Mouse (Mus musculus): ENCODE measurements around the gene Myl6. TPM values are rescaled to one million over a fixed set of nuclear protein-coding genes. Genes with fewer than 3 reads are reported as not detected.

Myl6 gene
- total RNA-seq, 4 experiments from 2014 or later = 202 to 251 (median 236) TPM

Small RNA genes within 50 kb of the gene (microRNA-seq; reads per million reads assigned to microRNA genes)
- gene Mir6916 = not detected
- not detected for gene Mir8105

Other genes starting within 250 kb of the Myl6 start
- gene Apon, start 240.0 kb downstream of the Myl6 start, total RNA-seq (2022) = not detected
- gene Apof, start 225.5 kb downstream of the Myl6 start, total RNA-seq (2022) = not detected
- 1 to 10 TPM; 7.1 to 9.5 (median 8.6) TPM for gene Stat2, start 223.6 kb downstream of the Myl6 start, total RNA-seq (2022)
- under 1 TPM in 1 of 4 experiments, not detected in 3; 0.38 TPM for gene Il23a, start 195.4 kb downstream of the Myl6 start, total RNA-seq (2022)
- gene Pan2, start 190.8 kb downstream of the Myl6 start, total RNA-seq (2022) = 1 to 10 TPM; 6.1 to 7.1 (median 6.5) TPM
- gene Cnpy2, start 171.7 kb downstream of the Myl6 start, total RNA-seq (2022) = 10 to 100 TPM; 54.6 to 73.4 (median 61.2) TPM
- 1,000 to 10,000 TPM in 3 of 4 experiments, 100 to 1,000 TPM in 1; 991 to 1,066 (median 1,045) TPM for gene Cs, start 156.4 kb downstream of the Myl6 start, total RNA-seq (2022)
- 100 to 1,000 TPM; 365 to 443 (median 423) TPM for gene Coq10a, start 125.1 kb downstream of the Myl6 start, total RNA-seq (2022)
- 10 to 100 TPM; 39.8 to 45.9 (median 44.0) TPM for gene Ankrd52, start 117.0 kb downstream of the Myl6 start, total RNA-seq (2022)
- not detected for gene Slc39a5, start 92.9 kb downstream of the Myl6 start, total RNA-seq (2022)
- gene Nabp2, start 82.7 kb downstream of the Myl6 start, total RNA-seq (2022) = 10 to 100 TPM; 44.8 to 50.8 (median 45.2) TPM
- 10 to 100 TPM; 16.2 to 17.6 (median 16.7) TPM for gene Rnf41, start 82.5 kb downstream of the Myl6 start, total RNA-seq (2022)
- gene Smarcc2, start 34.9 kb downstream of the Myl6 start, total RNA-seq (2022) = 10 to 100 TPM; 76.2 to 83.2 (median 79.1) TPM
- gene Myl6b, start 4.5 kb upstream of the Myl6 start, total RNA-seq (2022) = 1 to 10 TPM; 3.2 to 4.1 (median 3.4) TPM
- 10 to 100 TPM; 16.5 to 17.5 (median 17.1) TPM for gene Esyt1, start 31.7 kb upstream of the Myl6 start, total RNA-seq (2022)
- gene Zc3h10, start 53.6 kb upstream of the Myl6 start, total RNA-seq (2022) = 1 to 10 TPM; 5.7 to 9.9 (median 6.8) TPM
- 1,000 to 10,000 TPM; 1,313 to 1,574 (median 1,476) TPM for gene Rpl41, start 55.2 kb upstream of the Myl6 start, total RNA-seq (2022)
- 10 to 100 TPM; 35.0 to 47.9 (median 39.4) TPM for gene Pa2g4, start 71.8 kb upstream of the Myl6 start, total RNA-seq (2022)
- 1 to 10 TPM; 6.9 to 8.5 (median 7.9) TPM for gene Erbb3, start 95.5 kb upstream of the Myl6 start, total RNA-seq (2022)
- 100 to 1,000 TPM; 142 to 284 (median 234) TPM for gene Rps26, start 132.6 kb upstream of the Myl6 start, total RNA-seq (2022)
- gene Ikzf4, start 151.8 kb upstream of the Myl6 start, total RNA-seq (2022) = 1 to 10 TPM in 1 of 4 experiments, under 1 TPM in 3; 0.49 to 2.3 (median 0.55) TPM
- 10 to 100 TPM; 23.1 to 28.7 (median 25.9) TPM for gene Suox, start 179.9 kb upstream of the Myl6 start, total RNA-seq (2022)
- gene Rab5b, start 202.1 kb upstream of the Myl6 start, total RNA-seq (2022) = 10 to 100 TPM; 84.0 to 87.9 (median 85.0) TPM
- under 1 TPM; 0.29 to 0.79 (median 0.44) TPM for gene Pmel, start 210.1 kb upstream of the Myl6 start, total RNA-seq (2022)
- gene Cdk2, start 210.9 kb upstream of the Myl6 start, total RNA-seq (2022) = 1 to 10 TPM; 8.0 to 8.8 (median 8.5) TPM

Measured in heart, adult 8-10 months (tissue).